Mouse (Mus musculus): ENCODE data around the gene Gm44805. TPM values are rescaled to one million over a fixed set of nuclear protein-coding genes. Genes with fewer than 3 reads are reported as not detected.
"Not testable (repeated sequence)": the region's sequence is repeated elsewhere in the genome, so short reads cannot be mapped to it uniquely, and the experiment has no call there.

The Gm44805 gene
- polyA plus RNA-seq, 1 experiment from 2014 or later, result not detected

DNA sequence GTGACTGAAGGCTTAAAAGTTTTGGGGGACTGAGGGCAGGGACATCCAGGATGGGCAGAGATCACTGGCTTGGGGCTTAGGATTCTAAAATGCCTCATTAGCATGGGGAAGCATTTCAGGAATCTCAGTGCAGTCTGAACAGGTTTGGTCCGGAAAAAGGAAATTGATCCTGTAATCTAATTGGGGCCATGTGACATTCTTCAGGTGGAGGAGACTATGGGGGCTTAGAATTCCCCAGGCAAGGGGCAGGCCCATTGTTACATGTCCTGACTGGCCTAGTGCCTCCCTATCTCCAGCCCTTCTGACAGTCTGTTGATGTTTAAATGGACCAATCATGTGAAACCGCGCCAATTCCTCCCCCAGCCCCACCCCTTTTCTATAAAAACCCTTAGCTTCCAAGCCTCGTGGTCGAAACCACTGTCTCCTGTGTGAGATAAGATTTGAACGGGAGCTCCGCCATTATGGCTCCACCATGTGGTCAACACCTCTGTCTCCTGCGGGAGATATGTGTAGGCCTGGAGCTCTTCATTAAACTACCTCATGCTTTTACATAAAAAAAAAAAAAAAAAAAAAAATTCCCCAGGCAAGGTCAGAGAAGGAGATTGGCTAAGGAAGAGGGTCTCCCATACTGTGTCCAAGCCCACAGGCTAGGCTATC, 5.8 kb upstream of the Gm44805 start:
- H3K27me3 ChIP-seq (replicated peaks); ATAC-seq (replicated peaks); H3K36me3 ChIP-seq (replicated peaks); H3K9me3 ChIP-seq; H3K4me1 ChIP-seq; H3K4me3 ChIP-seq; H3K27ac ChIP-seq; H3K4me2 ChIP-seq; H3K9ac ChIP-seq: not testable (repeated sequence)
- WGBS, result 80% methylated on average over 8 of the region's 8 CpGs

DNA sequence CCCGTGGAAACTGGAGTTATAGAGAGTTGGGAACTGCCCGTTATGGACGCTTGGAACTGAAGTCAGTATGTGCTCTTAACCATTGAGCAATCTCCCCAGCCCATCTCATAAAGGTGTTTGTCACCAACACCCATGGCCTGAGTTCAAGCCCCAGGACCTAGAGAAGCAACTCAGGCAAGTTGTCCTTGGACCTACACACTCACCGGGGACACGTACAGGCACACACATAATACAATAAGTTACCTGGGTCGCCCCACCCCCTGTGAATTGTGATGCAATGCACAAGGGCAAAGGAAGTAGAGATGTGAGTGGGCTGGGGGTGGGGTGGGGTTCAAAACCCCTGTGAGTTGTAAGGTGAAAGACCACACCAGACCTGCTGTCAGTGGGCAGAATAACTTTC, 5.3 kb upstream of the Gm44805 start:
- Histone ChIP-seq H3K4me2 (no peak overlapping the region), H3K36me3 (replicated peaks) (no peaks in the 10 kb centered on the region), H3K9ac (no peak overlapping the region), H3K4me3 (no peak overlapping the region), H3K9me3 (no peaks in the 10 kb centered on the region), H3K27ac (no peak overlapping the region), H3K4me1 (no peaks in the 10 kb centered on the region), H3K27me3 (replicated peaks) (no peaks in the 10 kb centered on the region)
- WGBS, result 92% methylated on average over 6 of the region's 6 CpGs
- no peak for ATAC-seq (replicated peaks)

DNA sequence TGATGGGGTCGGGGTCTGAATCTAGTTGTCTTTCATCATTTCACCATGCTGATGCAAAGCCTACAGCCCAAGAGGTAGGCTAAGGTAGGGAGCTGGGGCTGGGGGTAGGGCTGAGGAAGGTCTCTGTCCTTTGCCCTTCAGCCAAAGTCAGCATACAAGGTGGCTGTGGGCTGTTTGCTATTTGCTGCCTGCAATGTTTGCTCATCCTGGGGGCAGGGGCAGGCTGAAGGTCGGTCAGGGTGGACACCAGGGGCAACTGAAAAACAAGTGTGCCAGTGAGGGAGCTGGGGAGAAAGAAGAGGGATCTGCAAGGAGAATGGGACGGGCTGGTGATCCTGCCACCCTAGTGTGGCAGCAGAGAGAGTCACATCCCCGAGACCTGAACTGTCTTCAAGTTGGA, 4.2 kb upstream of the Gm44805 start:
- no peaks in the 10 kb centered on the region for H3K36me3 ChIP-seq (replicated peaks)
- H3K27ac ChIP-seq, result no peak overlapping the region
- H3K4me3 ChIP-seq, result no peak overlapping the region
- no peak for ATAC-seq (replicated peaks)
- WGBS, result 69% methylated on average over 4 of the region's 4 CpGs
- no peaks in the 10 kb centered on the region for H3K27me3 ChIP-seq (replicated peaks)
- no peak overlapping the region for H3K9ac ChIP-seq
- H3K9me3 ChIP-seq, result no peaks in the 10 kb centered on the region
- no peak overlapping the region for H3K4me2 ChIP-seq
- no peaks in the 10 kb centered on the region for H3K4me1 ChIP-seq

DNA sequence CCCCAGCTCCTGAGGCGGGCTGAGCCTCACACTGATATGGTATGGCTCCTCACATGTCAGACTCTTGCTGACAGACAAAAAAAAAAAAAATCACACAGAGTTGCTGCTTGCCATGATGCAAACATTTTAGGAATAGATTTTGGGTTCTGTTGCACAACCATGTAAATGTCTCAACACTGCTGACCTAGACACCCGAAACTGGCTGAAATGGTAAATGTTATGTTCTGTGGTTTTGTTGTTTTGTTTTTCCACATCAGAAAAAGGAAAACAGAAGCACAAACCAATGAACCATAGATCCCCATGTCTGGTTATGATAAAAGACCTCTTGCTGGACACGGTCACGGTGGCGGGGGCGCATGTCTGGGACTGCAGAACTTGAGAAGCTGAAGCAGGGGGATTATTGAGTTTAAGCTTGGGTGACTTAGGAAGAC, 2.6 kb upstream of the Gm44805 start:
- Histone ChIP-seq H3K27me3 (replicated peaks) (no peaks in the 10 kb centered on the region), H3K4me1 (no peaks in the 10 kb centered on the region), H3K36me3 (replicated peaks) (no peaks in the 10 kb centered on the region), H3K9me3 (no peaks in the 10 kb centered on the region), H3K27ac (no peak overlapping the region), H3K4me2 (no peak overlapping the region), H3K4me3 (no peak overlapping the region), H3K9ac (no peak overlapping the region)
- ATAC-seq (replicated peaks), result no peak
- WGBS, result 87% methylated on average over 6 of the region's 6 CpGs

DNA sequence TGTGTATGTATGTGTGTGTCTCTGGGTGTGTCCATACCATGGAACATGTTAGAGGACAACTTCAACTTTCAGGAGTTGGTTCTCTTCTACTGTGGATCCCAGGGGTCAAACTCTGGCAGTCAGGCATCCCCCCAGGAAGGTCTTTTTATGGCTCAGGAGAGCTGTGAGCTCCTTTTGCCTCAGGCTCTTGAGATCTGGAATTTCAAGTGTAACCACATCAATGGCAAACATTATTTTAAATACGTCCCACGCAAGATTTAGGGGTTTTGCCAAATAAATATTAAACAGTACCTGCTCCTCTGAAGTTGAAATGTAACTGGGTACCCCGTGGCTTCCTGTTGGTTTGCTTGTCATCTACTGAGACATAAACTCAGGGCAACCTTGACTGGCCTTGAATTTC, 1.8 kb upstream of the Gm44805 start:
- H3K4me3 ChIP-seq, result no peak overlapping the region
- no peaks in the 10 kb centered on the region for H3K27me3 ChIP-seq (replicated peaks)
- no peak for ATAC-seq (replicated peaks)
- H3K9me3 ChIP-seq, result no peaks in the 10 kb centered on the region
- H3K27ac ChIP-seq, result no peak overlapping the region
- H3K4me2 ChIP-seq, result no peak overlapping the region
- no peaks in the 10 kb centered on the region for H3K36me3 ChIP-seq (replicated peaks)
- 79% methylated on average over 3 of the region's 3 CpGs for WGBS
- no peak overlapping the region for H3K9ac ChIP-seq
- H3K4me1 ChIP-seq, result no peaks in the 10 kb centered on the region

DNA sequence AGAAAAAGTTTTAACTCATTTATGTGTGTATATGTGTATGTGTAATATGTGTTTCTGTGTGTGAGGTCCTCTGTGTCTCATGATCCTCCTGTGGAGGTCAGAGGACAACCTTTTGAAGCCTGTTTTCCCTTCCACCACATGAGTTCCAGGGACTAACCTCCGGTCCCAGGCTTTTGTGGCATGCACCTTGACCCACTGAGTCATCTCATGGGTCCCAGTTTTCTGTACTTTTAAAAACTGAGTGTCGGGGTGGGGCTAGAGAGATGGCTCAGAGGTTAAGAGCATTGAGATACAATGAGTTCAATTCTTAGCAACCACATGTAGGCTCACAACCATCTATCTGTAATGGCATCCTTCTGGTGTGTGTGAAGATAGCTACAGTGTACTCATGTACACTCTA, 521 bp downstream of the Gm44805 start:
- no peaks in the 10 kb centered on the region for H3K27me3 ChIP-seq (replicated peaks)
- no peak for ATAC-seq (replicated peaks)
- no peak overlapping the region for H3K27ac ChIP-seq
- no peak overlapping the region for H3K4me2 ChIP-seq
- no peaks in the 10 kb centered on the region for H3K4me1 ChIP-seq
- H3K9me3 ChIP-seq, result no peaks in the 10 kb centered on the region
- H3K36me3 ChIP-seq (replicated peaks), result no peaks in the 10 kb centered on the region
- no peak overlapping the region for H3K9ac ChIP-seq
- H3K4me3 ChIP-seq, result no peak overlapping the region
- WGBS, result 92% methylated on average over 2 of the region's 2 CpGs

DNA sequence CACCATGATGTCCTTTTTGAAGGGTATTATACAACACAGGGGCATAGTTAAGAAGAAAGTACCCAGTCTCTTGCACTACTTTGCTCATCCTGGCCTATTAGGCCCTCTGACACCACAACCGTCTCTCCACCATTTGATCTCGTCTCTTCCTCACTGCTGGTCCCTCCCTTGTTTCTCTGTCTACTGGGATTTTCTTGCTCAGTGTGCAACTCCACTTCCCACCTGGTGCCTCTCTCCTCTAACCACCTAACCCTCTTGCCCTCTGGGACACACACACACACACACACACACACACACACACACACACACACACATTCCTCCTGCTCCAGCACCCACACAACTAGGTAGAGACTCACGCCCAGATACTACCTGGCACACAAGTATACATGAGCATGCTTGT, 2.3 kb downstream of the Gm44805 start:
- ATAC-seq (replicated peaks), result no peak
- Histone ChIP-seq H3K4me2 (no peak overlapping the region), H3K9ac (no peak overlapping the region), H3K27ac (no peak overlapping the region), H3K36me3 (replicated peaks) (no peaks in the 10 kb centered on the region), H3K9me3 (no peaks in the 10 kb centered on the region), H3K4me3 (no peak overlapping the region), H3K4me1 (no peaks in the 10 kb centered on the region), H3K27me3 (replicated peaks) (no peaks in the 10 kb centered on the region)
- WGBS, result 82% methylated on average over 3 of the region's 3 CpGs

DNA sequence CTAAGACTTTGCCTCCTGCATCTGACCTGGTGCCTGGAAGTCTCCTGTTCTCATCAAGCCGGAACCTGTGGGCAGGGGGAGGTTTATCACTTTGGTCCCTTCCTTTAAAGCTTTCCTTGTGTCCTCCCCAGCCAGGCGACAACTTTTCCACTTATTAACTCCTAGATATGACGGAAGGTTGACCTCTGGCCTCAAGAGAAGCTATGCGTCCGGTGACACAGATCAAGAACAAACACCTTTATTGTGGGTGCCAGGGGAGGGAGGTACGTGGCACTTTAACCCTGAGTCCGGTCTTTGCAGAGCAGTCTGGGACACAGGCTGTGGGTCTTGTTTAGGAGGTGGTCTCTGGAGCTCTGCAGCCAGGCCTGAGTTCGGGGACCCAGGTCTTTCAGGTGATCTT, 3.4 kb downstream of the Gm44805 start, which contains the start of gene Apoc2:
TSS of gene Apoc2 (minus strand) at position 70 of the 400 bp plus-strand sequence.
- no peak within 1 kb of the TSS for H3K4me3 ChIP-seq
- H3K9ac ChIP-seq, result no peak within 1 kb of the TSS
- H3K4me2 ChIP-seq, result no peak within 1 kb of the TSS
- no peak for ATAC-seq (replicated peaks)
- H3K4me1 ChIP-seq, result no peaks in the 10 kb centered on the region
- H3K27me3 ChIP-seq (replicated peaks), result no peaks in the 10 kb centered on the region
- no peak within 1 kb of the TSS for H3K27ac ChIP-seq
- H3K36me3 ChIP-seq (replicated peaks), result no peaks in the 10 kb centered on the region
- no peaks in the 10 kb centered on the region for H3K9me3 ChIP-seq
- WGBS, result 79% methylated on average over 8 of the region's 8 CpGs

DNA sequence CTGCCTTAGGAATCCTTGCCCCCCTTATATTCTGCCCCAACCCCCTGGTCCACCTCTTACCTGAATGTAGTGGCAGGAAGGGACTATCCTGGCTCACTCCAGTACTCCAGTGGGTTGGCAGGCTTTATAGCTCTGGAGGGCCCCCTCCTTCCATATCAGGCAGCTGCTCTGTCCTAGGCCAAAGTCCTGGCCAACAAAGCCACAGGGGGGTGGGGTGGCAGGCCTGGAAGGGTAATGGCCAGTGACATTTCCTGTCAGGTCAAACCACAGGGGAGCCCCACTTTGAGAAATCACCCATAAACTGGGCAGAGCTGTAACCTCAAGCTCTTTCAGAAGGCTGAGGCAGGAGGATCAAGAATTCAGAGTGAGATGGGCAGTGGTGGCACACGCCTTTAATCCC, 4.6 kb downstream of the Gm44805 start:
- Histone ChIP-seq H3K27ac (no peak overlapping the region), H3K9ac (no peak overlapping the region), H3K27me3 (replicated peaks) (no peaks in the 10 kb centered on the region), H3K4me1 (no peaks in the 10 kb centered on the region), H3K4me2 (no peak overlapping the region), H3K36me3 (replicated peaks) (no peaks in the 10 kb centered on the region), H3K9me3 (no peaks in the 10 kb centered on the region), H3K4me3 (no peak overlapping the region)
- WGBS, result 75% methylated on average over 1 of the region's 1 CpGs
- no peak for ATAC-seq (replicated peaks)

DNA sequence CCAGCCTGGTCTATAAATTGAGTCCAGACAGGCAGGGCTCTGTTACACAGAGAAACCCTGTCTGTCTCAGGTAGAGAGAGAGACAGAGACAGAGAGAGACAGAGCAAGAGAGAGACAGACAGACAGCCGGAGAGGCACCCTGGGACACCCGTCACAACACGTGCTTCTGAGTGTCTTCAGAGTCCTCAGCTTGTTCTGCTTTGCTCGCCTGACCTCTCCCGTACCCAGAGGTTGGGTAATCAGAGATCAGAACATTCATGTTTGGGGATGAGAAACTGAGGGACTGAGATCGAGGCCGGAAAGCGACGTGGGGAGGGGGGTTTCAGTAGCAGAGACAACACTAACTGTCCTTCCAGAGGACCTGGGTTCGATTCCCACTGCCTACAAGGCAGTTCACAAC, 5.4 kb downstream of the Gm44805 start:
- no peak overlapping the region for H3K27ac ChIP-seq
- H3K27me3 ChIP-seq (replicated peaks), result no peaks in the 10 kb centered on the region
- no peaks in the 10 kb centered on the region for H3K9me3 ChIP-seq
- H3K4me3 ChIP-seq, result no peak overlapping the region
- H3K36me3 ChIP-seq (replicated peaks), result no peaks in the 10 kb centered on the region
- WGBS, result 83% methylated on average over 10 of the region's 10 CpGs
- no peak for ATAC-seq (replicated peaks)
- H3K4me1 ChIP-seq, result no peaks in the 10 kb centered on the region
- H3K4me2 ChIP-seq, result no peak overlapping the region
- H3K9ac ChIP-seq, result no peak overlapping the region

DNA sequence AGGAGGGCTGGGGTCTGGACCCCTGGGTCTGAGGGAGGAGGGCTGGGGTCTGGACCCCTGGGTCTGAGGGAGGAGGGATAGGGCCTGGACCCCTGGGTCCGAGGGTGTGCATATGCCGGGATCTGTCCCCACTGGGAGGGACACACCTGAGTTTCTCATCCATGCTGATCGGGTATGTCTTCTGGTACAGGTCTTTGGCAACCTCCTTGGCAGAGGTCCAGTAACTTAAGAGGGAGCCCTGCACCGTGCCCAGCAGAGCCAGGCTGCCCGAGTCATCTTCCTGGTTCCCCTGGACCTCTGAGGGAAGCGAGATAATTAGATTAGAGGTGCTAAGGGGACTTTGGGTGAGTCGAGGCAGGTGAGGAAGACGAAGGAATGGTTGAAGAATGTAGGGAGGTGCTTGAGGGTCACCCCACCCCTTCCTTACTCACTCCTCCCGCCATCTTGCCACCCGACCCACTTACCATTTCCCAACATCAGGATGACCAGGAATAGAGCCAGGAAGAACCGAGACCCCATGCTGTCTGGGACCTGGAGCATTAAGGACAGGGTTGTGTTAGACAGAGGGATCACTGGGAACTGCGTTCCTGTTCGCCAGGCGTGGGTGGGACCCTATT, 8.0 kb downstream of the Gm44805 start:
- no peaks in the 10 kb centered on the region for H3K27me3 ChIP-seq (replicated peaks)
- peaks cover 4% of the 10 kb centered on the region; the same call in 1 of the 2 replicates for H3K4me1 ChIP-seq
- no peaks in the 10 kb centered on the region for H3K36me3 ChIP-seq (replicated peaks)
- WGBS, result 68% methylated on average over 14 of the region's 14 CpGs
- ATAC-seq (replicated peaks), result no peak
- H3K4me2 ChIP-seq, result no peak overlapping the region
- no peak overlapping the region for H3K27ac ChIP-seq
- no peaks in the 10 kb centered on the region for H3K9me3 ChIP-seq
- H3K4me3 ChIP-seq, result no peak overlapping the region
- H3K9ac ChIP-seq, result no peak overlapping the region

DNA sequence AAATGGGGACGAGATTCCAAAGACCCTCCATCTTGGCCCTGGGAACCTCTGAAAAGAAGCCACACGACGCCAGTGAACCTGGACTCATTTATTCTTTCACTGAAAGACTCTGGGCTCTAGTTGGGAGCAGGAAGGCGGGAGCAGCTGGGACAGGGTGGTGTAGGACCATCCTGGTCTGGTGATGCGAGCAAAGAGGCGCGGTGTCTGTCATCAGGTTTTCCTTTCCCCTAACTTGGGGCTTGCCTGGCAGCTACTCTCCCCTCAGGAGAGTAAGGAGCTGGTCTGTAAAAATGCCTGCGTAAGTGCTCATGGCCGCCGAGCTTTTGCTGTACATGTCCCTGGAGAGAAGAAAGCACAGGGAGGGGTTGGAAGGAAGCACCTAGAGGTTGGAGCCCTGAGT, 9.7 kb downstream of the Gm44805 start:
- H3K27ac ChIP-seq, result no peak overlapping the region
- H3K4me1 ChIP-seq, result peaks cover 4% of the 10 kb centered on the region; the same call in 1 of the 2 replicates

More for the DNA sequence above, 9.7 kb downstream of the Gm44805 start:
- H3K27me3 ChIP-seq (replicated peaks), result no peaks in the 10 kb centered on the region
- H3K9me3 ChIP-seq, result no peaks in the 10 kb centered on the region
- no peak for ATAC-seq (replicated peaks)
- WGBS, result 75% methylated on average over 10 of the region's 10 CpGs
- H3K36me3 ChIP-seq (replicated peaks), result no peaks in the 10 kb centered on the region
- H3K4me2 ChIP-seq, result no peak overlapping the region
- no peak overlapping the region for H3K4me3 ChIP-seq
- no peak overlapping the region for H3K9ac ChIP-seq

Measured in midbrain, embryonic 15.5 days (tissue).